Mouse (Mus musculus): ENCODE data around the gene Arpc2.

Gene Arpc2

DNA sequence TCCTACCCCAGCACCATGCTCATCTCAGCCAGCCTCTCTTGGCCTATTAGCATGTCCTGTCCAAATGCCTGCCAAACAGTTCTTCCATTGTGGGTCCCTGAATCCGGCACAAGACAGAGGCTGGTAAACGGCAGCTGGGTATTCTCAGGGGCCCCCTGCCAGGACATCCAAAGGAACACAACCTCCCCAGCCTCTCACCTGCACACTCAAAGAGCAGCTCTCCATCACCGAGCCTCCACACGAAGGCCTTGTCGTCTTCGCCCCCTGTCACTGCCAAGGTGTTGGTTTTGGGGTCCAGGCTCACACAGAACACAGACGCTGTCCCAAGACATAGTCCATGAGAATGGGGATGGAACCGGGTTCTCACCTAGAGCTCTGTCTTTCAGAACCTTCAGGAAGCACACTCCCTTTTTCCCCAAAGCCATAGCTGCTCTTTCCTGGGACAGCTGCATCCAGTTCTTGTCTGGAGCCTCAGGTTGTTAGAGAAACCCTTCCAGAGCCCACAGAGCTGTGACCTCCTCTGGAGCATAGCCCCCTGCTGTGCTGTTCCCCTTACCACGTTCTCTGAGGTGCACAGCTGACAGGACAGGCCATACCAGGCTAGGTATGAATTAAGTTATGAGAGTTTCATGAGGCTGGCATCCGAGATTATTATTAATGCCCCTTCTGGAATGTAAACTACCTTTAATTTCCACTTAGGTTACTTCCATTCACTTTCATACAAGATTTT, 47.2 kb downstream of the Arpc2 start:
- DNase-seq (ENCODE audit: low read depth, low spot score), result no peak

GRCm38 (mm10) chr1:74283686-74284463, 48.0 kb downstream of the Arpc2 start:
- DNase-seq (ENCODE audit: low read depth, low spot score), result peak; percentile 47

GRCm38 (mm10) chr1:74284543-74285160, 48.8 kb downstream of the Arpc2 start, which contains the start of the genes Aamp and Pnkd:
Aamp (minus strand) TSS chr1:74284738.
Pnkd (plus strand) TSS chr1:74284930.
- peak; percentile 99 for DNase-seq (ENCODE audit: low read depth, low spot score)

DNA sequence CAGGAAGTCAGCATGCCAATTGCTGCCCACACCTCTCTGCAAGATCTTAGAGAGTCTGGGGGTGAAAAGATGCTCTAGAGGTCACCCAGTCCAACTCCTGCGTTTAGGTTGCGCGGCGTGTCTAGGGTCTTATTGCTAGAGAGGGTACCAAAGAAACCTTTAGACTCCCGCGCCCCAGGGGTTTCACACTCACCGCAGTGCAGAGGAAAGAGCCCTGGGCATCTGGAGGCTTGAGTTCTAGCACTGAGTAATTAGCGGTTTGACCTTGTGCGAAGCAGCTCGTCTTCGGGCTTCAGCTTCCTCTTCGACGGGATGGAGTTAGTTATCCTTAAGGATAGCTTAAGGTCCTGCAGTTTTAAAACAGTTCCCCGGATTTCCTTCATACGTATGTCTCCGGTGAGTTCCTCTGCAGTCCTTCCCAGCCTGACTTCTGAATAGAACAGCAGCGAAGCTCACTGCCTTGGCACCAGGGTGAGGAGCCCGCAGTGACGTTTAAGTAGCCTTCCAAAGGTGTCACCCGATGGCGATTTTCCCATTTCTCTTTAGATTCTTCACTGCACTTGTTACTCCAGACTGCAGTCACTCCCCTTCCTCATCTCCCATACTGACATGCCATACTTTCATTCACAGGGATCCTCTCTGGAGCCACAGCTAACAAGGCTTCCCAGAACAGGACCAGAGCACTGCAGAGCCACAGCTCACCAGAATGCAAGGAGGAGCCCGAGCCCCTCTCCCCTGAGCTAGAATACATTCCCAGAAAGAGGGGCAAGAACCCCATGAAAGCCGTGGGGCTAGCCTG, 49.5 kb downstream of the Arpc2 start:
- DNase-seq (ENCODE audit: low read depth, low spot score), result no peak

GRCm38 (mm10) chr1:74286869-74287607, 51.2 kb downstream of the Arpc2 start:
- DNase-seq (ENCODE audit: low read depth, low spot score), result peak; percentile 39

DNA sequence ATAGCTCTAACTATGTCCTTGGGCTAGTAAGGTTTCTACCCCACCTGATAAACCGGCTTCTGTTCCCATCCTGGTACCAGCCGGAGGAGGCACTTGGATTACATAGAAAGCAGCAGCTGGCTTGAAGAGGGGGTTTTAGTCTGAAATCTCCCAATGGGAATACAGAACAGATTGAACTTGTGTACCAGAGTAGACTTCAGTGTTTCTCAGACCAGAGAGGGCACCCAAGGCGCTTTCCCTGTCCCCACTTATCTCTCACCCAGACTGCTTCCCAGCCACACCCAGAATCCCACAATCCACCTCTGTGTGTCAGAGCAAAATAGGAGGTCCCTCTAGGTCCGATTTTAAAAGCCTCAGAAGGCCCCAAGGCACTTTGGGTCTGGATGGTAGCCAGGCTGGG, 52.4 kb downstream of the Arpc2 start:
- DNase-seq (ENCODE audit: low read depth, low spot score), result no peak

GRCm38 (mm10) chr1:74289248-74289647, 53.4 kb downstream of the Arpc2 start:
- DNase-seq (ENCODE audit: low read depth, low spot score), result no peak

DNA sequence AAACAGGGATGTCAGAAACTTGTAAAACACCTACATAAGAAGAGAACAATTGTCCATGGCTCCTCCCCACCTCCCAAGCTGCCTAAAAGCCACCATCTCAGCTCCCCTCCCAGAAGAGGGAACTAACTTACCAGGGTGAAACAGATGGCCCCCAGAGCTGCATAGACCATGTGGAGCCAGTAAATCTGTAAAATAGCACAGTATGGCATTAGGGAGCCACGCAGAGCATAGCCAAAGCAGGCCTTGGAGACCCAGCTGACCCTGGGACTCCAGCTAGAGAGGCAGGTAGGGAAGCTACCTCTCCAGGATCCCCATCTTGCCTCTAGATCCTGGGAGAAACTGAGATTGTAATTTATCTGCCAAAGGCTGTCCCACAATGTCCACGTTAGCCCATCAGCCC, 53.9 kb downstream of the Arpc2 start:
- DNase-seq (ENCODE audit: low read depth, low spot score), result no peak

GRCm38 (mm10) chr1:74290141-74290540, 54.3 kb downstream of the Arpc2 start:
- no peak for DNase-seq (ENCODE audit: low read depth, low spot score)

- no peak for DNase-seq (ENCODE audit: low read depth, low spot score)
Measured at GRCm38 (mm10) chr1:74292331-74293020, 56.6 kb downstream of the Arpc2 start.

DNA sequence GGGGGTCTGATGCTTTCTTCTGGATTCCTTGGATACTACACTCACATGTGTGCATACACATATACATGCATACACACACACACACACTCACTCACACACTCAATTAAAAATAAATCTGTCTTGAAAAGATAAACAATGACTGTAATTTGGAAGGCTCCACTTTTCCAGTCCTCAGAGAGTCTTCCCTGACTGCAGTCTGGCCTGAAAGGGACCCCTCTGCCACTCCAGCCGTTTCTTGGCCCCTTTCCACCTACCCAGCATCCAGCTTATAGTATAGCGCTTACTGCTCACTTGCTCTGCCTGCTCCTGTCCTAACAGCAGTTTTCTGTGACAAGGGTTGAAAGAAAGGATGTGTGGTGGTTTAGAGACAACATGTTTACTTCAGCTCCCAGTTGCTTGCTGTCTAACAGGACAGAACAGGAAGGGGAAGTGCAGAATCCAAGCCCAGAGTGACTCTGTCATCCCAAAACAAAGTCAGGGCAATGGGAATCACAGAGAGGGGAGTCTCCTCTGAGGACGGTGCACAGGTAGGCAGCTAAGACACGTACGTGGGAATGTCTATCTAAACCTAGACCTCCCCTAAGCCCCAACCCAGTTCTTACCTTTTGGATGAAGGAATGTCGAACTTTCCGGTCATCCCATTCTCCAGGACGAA, 57.5 kb downstream of the Arpc2 start:
- DNase-seq (ENCODE audit: low read depth, low spot score), result no peak

DNA sequence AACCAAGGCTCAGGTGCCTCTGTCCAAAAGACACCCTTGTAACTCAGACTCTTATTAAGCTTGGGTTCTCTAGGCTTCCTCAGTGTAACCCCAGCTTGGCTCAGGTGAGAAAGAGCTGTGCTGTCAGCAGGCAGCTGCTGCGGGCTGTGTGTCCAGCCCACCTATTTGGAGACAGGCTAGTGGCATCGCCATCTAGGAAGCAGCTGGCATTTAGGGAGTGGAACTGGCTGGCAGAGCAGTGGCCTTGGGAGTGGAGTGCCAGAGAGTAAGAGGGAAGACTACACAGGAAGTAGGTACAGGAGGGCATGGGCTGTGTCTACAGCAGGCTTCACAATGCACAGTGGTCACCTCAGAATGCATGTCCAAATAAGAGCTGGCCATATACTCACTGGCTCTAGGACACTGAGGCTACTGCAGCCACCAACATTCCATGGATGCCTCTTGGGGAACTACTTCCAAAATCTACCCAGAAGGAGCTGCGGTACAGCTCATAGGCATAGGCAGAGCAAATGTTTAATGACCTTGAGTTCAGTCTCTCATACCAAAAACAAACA, 58.3 kb downstream of the Arpc2 start:
- no peak for DNase-seq (ENCODE audit: low read depth, low spot score)

DNA sequence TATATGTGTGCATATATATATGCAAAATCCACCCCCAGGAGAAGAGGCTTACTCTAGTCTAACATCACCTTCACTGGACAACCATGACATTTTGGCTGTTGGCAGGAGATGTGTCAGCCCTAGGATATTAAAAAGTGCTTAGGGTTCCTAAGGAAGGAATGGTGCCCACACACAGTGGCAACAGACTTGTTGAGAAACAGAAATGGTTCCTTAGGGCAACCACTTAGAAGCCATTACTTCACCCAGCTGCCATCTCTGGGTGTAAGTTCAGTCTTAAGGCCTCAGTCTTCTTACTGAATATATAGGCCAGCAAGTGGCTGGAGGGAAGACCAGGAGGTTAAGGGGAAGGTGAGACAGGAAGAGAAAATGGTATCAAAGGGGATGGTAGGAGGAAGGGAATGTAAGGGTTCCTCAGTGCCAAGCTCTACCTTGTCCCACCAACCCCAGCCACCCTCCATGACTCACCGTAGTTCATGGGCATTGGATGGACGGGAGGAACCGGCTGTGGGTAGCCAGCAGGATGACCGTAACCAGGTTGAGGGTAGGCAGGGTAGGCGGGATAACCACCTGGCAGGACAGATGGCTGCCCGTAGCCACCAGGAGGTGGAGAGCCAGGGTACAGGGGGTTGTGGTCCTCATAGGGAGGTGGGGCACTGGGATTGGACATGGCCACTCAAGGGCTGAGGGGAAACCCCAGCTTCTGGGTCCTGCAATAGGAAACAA, 59.0 kb downstream of the Arpc2 start:
- DNase-seq (ENCODE audit: low read depth, low spot score), result no peak

- peak; percentile 94 for DNase-seq (ENCODE audit: low read depth, low spot score)
Measured at GRCm38 (mm10) chr1:74295456-74296171, 59.7 kb downstream of the Arpc2 start.

GRCm38 (mm10) chr1:74296477-74296876, 60.6 kb downstream of the Arpc2 start:
- DNase-seq (ENCODE audit: low read depth, low spot score), result no peak

- peak; percentile 32 for DNase-seq (ENCODE audit: low read depth, low spot score)
Measured at GRCm38 (mm10) chr1:74297269-74297668, 61.4 kb downstream of the Arpc2 start.

GRCm38 (mm10) chr1:74298157-74298750, 62.4 kb downstream of the Arpc2 start:
- DNase-seq (ENCODE audit: low read depth, low spot score), result no peak

GRCm38 (mm10) chr1:74298996-74299395, 63.1 kb downstream of the Arpc2 start:
- DNase-seq (ENCODE audit: low read depth, low spot score), result peak; percentile 81
